Mouse (Mus musculus): ENCODE data around the gene Gm9733. TPM values are rescaled to one million over a fixed set of nuclear protein-coding genes. Genes with fewer than 3 reads are reported as not detected.

Gm9733 gene
- polyA plus RNA-seq, 1 experiment from 2014 or later, result 3.3 TPM

DNA sequence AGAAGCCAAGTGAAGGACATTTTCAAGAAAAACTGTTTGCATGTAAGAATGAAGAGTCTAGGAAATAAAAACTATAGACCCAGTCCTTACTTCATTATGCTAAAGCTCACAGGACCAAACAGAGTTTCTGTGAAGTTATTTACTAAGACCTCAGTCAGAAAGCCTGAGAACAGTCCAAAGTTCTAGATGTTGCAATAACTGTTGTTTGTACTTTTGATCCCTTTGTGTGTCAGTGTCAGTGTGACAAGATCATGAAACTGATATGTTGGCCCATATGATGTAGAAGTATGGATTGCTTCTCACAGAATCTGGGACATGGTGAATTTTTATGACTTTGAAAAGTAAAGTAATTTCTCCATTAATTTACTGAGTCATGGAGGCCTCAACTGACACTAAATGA, 2.6 kb downstream of the Gm9733 start:
- Histone ChIP-seq H3K4me2 (replicated peaks; ENCODE audit: low read depth, low read length) (no peak overlapping the region), H3K36me3 (ENCODE audit: insufficient read depth, low read length) (no peaks in the 10 kb centered on the region), H3K27me3 (replicated peaks; ENCODE audit: insufficient read depth, low read length) (no peaks in the 10 kb centered on the region), H3K27ac (ENCODE audit: low read length) (no peak overlapping the region), H3K4me1 (ENCODE audit: insufficient read depth, low read depth, low read length) (no peaks in the 10 kb centered on the region), H3K9ac (replicated peaks; ENCODE audit: low read depth) (no peak overlapping the region), H3K4me3 (ENCODE audit: low read depth, low read length) (no peak overlapping the region), H3K9me3 (ENCODE audit: low read length) (no peaks in the 10 kb centered on the region)
- ATAC-seq (no peak), DNase-seq (ENCODE audit: low spot score) (no peak)
- no peak for TF ChIP-seq EP300 (IDR thresholded peaks at IDR 0.05)
- no peak for TF ChIP-seq CTCF (IDR thresholded peaks at IDR 0.05)

GRCm38 (mm10) chr3:15284424-15285328, 47.4 kb downstream of the Gm9733 start:
- Histone ChIP-seq H3K9ac (replicated peaks; ENCODE audit: low read depth) (no peak overlapping the region), H3K9me3 (ENCODE audit: low read length) (no peaks in the 10 kb centered on the region), H3K4me2 (replicated peaks; ENCODE audit: low read depth, low read length) (no peak overlapping the region), H3K36me3 (ENCODE audit: insufficient read depth, low read length) (no peaks in the 10 kb centered on the region), H3K4me3 (ENCODE audit: low read depth, low read length) (no peak overlapping the region), H3K27ac (ENCODE audit: low read length) (no peak overlapping the region), H3K27me3 (replicated peaks; ENCODE audit: insufficient read depth, low read length) (no peaks in the 10 kb centered on the region), H3K4me1 (ENCODE audit: insufficient read depth, low read depth, low read length) (no peaks in the 10 kb centered on the region)
- TF ChIP-seq CTCF (IDR thresholded peaks at IDR 0.05) (no peak), EP300 (IDR thresholded peaks at IDR 0.05) (no peak)
- 83% methylated on average over 6 of the region's 6 CpGs for WGBS
- DNase-seq (ENCODE audit: low spot score) (peak; percentile 22), ATAC-seq (no peak)

GRCm38 (mm10) chr3:15275899-15276526, 56.1 kb downstream of the Gm9733 start:
- no peaks in the 10 kb centered on the region for H3K36me3 ChIP-seq (ENCODE audit: insufficient read depth, low read length)
- no peaks in the 10 kb centered on the region for H3K4me1 ChIP-seq (ENCODE audit: insufficient read depth, low read depth, low read length)
- TF ChIP-seq EP300 (IDR thresholded peaks at IDR 0.05) (no peak), CTCF (IDR thresholded peaks at IDR 0.05) (no peak)
- no peak overlapping the region for H3K27ac ChIP-seq (ENCODE audit: low read length)
- no peak overlapping the region for H3K9ac ChIP-seq (replicated peaks; ENCODE audit: low read depth)
- WGBS, result 66% methylated on average over 5 of the region's 5 CpGs
- DNase-seq (ENCODE audit: low spot score) (peak; percentile 13), ATAC-seq (no peak)
- H3K9me3 ChIP-seq (ENCODE audit: low read length), result no peaks in the 10 kb centered on the region
- H3K4me2 ChIP-seq (replicated peaks; ENCODE audit: low read depth, low read length), result no peak overlapping the region
- no peaks in the 10 kb centered on the region for H3K27me3 ChIP-seq (replicated peaks; ENCODE audit: insufficient read depth, low read length)
- H3K4me3 ChIP-seq (ENCODE audit: low read depth, low read length), result no peak overlapping the region

GRCm38 (mm10) chr3:15264450-15264849, 67.7 kb downstream of the Gm9733 start:
- no peak overlapping the region for H3K4me3 ChIP-seq (ENCODE audit: low read depth, low read length)
- TF ChIP-seq CTCF (IDR thresholded peaks at IDR 0.05), result peak; percentile 71
- no peak for TF ChIP-seq EP300 (IDR thresholded peaks at IDR 0.05)
- no peak overlapping the region for H3K4me2 ChIP-seq (replicated peaks; ENCODE audit: low read depth, low read length)
- no peaks in the 10 kb centered on the region for H3K27me3 ChIP-seq (replicated peaks; ENCODE audit: insufficient read depth, low read length)
- H3K27ac ChIP-seq (ENCODE audit: low read length), result no peak overlapping the region
- H3K36me3 ChIP-seq (ENCODE audit: insufficient read depth, low read length), result no peaks in the 10 kb centered on the region
- H3K9me3 ChIP-seq (ENCODE audit: low read length), result no peaks in the 10 kb centered on the region
- no peak overlapping the region for H3K9ac ChIP-seq (replicated peaks; ENCODE audit: low read depth)
- ATAC-seq (no peak), DNase-seq (ENCODE audit: low spot score) (peak; percentile 43)
- WGBS, result 9% methylated on average over 3 of the region's 3 CpGs
- no peaks in the 10 kb centered on the region for H3K4me1 ChIP-seq (ENCODE audit: insufficient read depth, low read depth, low read length)

DNA sequence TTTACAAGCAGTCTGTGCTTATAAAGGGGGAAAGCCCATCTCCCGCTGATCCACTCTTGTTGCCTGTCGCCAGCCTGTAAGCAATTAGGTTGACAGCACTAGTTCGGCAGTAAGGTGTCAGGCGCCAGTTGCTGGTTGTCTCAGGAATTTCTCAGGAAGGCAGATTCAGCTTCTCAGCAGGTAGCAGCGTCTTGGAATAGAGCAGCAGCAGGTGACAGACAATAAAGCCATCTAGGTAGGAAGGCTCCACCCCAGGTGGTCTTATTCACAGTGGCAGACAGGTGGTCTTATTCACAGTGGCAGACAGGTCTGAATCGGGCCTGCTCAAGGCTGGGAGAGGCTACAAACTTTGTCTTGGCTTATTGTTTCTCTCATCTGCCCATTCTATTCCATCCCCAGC, 76.4 kb downstream of the Gm9733 start:
- Histone ChIP-seq H3K9me3 (ENCODE audit: low read length) (no peaks in the 10 kb centered on the region), H3K9ac (replicated peaks; ENCODE audit: low read depth) (no peak overlapping the region), H3K27ac (ENCODE audit: low read length) (no peak overlapping the region), H3K36me3 (ENCODE audit: insufficient read depth, low read length) (no peaks in the 10 kb centered on the region), H3K4me2 (replicated peaks; ENCODE audit: low read depth, low read length) (no peak overlapping the region), H3K27me3 (replicated peaks; ENCODE audit: insufficient read depth, low read length) (no peaks in the 10 kb centered on the region), H3K4me3 (ENCODE audit: low read depth, low read length) (no peak overlapping the region), H3K4me1 (ENCODE audit: insufficient read depth, low read depth, low read length) (no peaks in the 10 kb centered on the region)
- no peak for TF ChIP-seq EP300 (IDR thresholded peaks at IDR 0.05)
- no peak for TF ChIP-seq CTCF (IDR thresholded peaks at IDR 0.05)
- 75% methylated on average over 6 of the region's 6 CpGs for WGBS
- DNase-seq (ENCODE audit: low spot score) (no peak), ATAC-seq (no peak)

Other genes with a start within 250 kb of the Gm9733 start
- 1.5 and 1.8 TPM in 2 replicates for gene Sirpb1a, start 94.2 kb upstream of the Gm9733 start, polyA plus RNA-seq (2015; fragmentation: Nextera tagmentation; extraction: Ambion mirVana)
- gene Sirpb1b, start 242.8 kb upstream of the Gm9733 start, polyA plus RNA-seq (2015; fragmentation: Nextera tagmentation; extraction: Ambion mirVana), result 2.0 and 2.5 TPM in 2 replicates

All from lung, postnatal 0 days (tissue).